Mouse (Mus musculus): ENCODE measurements around the gene Ripor1. TPM values are rescaled to one million over a fixed set of nuclear protein-coding genes. Genes with fewer than 3 reads are reported as not detected.

The Ripor1 gene
- total and polyA plus RNA-seq, 3 experiments, result 0.24 to 7.2 (median 1.7) TPM

DNA sequence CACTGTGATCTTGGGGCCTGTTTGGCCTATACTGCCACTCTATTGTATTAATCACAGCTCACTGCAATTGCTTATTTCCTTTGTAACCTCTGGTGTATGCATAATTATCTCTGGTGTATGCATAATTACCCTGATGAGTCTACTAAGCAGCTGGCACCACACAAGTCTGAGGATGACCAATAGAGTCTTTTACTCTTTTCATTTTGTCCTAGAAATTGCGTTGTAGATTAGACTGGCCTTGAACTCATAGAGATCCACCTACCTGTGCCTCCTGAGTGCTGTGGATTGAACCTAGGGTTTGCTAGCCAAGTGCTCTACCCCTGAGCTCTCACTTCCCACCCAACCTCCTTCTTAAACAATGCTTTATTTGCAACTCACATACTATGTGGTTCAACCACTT lies 21.0 kb downstream of the Ripor1 start:
- Histone ChIP-seq H3K27me3 (replicated peaks) (no peaks in the 10 kb centered on the region), H3K9me3 (replicated peaks; ENCODE audit: low read length) (no peaks in the 10 kb centered on the region), H3K36me3 (replicated peaks in 1 of 2; ENCODE audit: control insufficient read depth in 1 of 2, insufficient read depth in 1 of 2, low read length in 1 of 2) (peaks cover 4 to 11% of the 10 kb centered on the region in 2 experiments), H3K79me2 (replicated peaks; ENCODE audit: control insufficient read depth, extremely low read depth, insufficient read depth, poor library complexity, severe bottlenecking) (peaks cover 4% of the 10 kb centered on the region), H3K4me3 (replicated peaks in 1 of 3; ENCODE audit: low read depth in 2 of 3, low read length in 2 of 3, poor library complexity in 1 of 3) (no peak overlapping the region), H3K4me1 (ENCODE audit: control insufficient read depth in 1 of 2, insufficient read depth in 2 of 2) (peaks cover 19 to 91% of the 10 kb centered on the region in 2 experiments), H3K4me2 (ENCODE audit: insufficient read depth, low read depth, poor library complexity, severe bottlenecking) (no peak overlapping the region), H3K27ac (ENCODE audit: insufficient read depth, low read depth) (no peak overlapping the region), H3K9ac (ENCODE audit: insufficient read depth, low read depth) (no peak overlapping the region)
- dilution Hi-C loops (cut with MboI; ENCODE audit: extremely low pct_ligation_motif_present, extremely low pct_unique_long_range_greater_than_20kb, low sequenced_read_pairs) (no loop called here), in situ Hi-C loops (cut with MboI; ENCODE audit: low pct_ligation_motif_present, low pct_unique_long_range_greater_than_20kb, low sequenced_read_pairs) (no loop called here)
- no peak for DNase-seq (ENCODE audit: extremely low read depth)
- TF ChIP-seq MXI1 (IDR thresholded peaks at IDR 0.05; ENCODE audit: low read depth, low read length), result no peak
- TF ChIP-seq JUND (conservative IDR thresholded peaks at IDR 0.05; ENCODE audit: low read depth, low read length), result no peak
- no peak for TF ChIP-seq MAFK (IDR thresholded peaks at IDR 0.05; ENCODE audit: insufficient replicate concordance, low read length)
- TF ChIP-seq MAX (IDR thresholded peaks at IDR 0.05; ENCODE audit: low read length), result no peak
- TF ChIP-seq BHLHE40 (IDR thresholded peaks at IDR 0.05; ENCODE audit: low read depth, low read length), result no peak
- no peak for TF ChIP-seq TBP (conservative IDR thresholded peaks at IDR 0.05; ENCODE audit: low read depth, low read length)
- TF ChIP-seq ZC3H11A (IDR thresholded peaks at IDR 0.05; ENCODE audit: low read depth, low read length), result no peak
- no peak for TF ChIP-seq EP300 (IDR thresholded peaks at IDR 0.05; ENCODE audit: low read length)
- TF ChIP-seq RAD21 (IDR thresholded peaks at IDR 0.05; ENCODE audit: low read depth, low read length), result no peak
- TF ChIP-seq ZMIZ1 (IDR thresholded peaks at IDR 0.05; ENCODE audit: low read depth, low read length), result no peak
- TF ChIP-seq POLR2AphosphoS2 (IDR thresholded peaks at IDR 0.05; ENCODE audit: low read depth, low read length), result no peak
- TF ChIP-seq SMC3 (IDR thresholded peaks at IDR 0.05; ENCODE audit: low read depth, low read length), result no peak
- TF ChIP-seq CHD1 (IDR thresholded peaks at IDR 0.05; ENCODE audit: low read depth, low read length), result no peak
- TF ChIP-seq NELFE (IDR thresholded peaks at IDR 0.05; ENCODE audit: low read depth, low read length), result no peak
- TF ChIP-seq ELF1 (IDR thresholded peaks at IDR 0.05; ENCODE audit: low read depth, low read length), result no peak
- no peak for TF ChIP-seq MYC (IDR thresholded peaks at IDR 0.05; ENCODE audit: low read depth, low read length)
- TF ChIP-seq SIN3A (IDR thresholded peaks at IDR 0.05; ENCODE audit: low read length), result no peak

DNA sequence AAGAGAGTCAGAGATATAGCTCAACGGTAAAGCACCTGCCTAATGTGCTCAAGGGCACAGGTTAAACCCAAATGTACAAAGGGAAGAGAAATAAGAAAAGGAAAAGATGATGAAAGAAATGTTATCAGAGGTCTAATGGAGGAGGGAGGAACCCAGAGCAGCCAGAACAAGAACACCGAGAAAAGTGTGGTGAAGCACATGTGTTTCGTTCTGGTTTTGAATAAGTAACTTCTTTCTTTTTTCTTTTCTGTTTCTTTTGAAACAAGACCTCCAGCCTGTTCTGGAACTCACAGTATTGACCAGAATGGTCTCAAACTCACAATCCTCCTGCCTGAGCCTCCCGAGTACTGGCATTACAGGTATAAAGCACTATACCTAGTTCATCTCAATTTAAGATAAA lies 24.3 kb downstream of the Ripor1 start:
- Histone ChIP-seq H3K27me3 (replicated peaks) (no peaks in the 10 kb centered on the region), H3K4me3 (replicated peaks in 1 of 3; ENCODE audit: low read depth in 2 of 3, low read length in 2 of 3, poor library complexity in 1 of 3) (no peak overlapping the region), H3K27ac (ENCODE audit: insufficient read depth, low read depth) (peak overlapping the region; percentile 75), H3K9me3 (replicated peaks; ENCODE audit: low read length) (no peaks in the 10 kb centered on the region), H3K9ac (ENCODE audit: insufficient read depth, low read depth) (peak overlapping the region; percentile 41), H3K79me2 (replicated peaks; ENCODE audit: control insufficient read depth, extremely low read depth, insufficient read depth, poor library complexity, severe bottlenecking) (peaks cover 13% of the 10 kb centered on the region), H3K4me2 (ENCODE audit: insufficient read depth, low read depth, poor library complexity, severe bottlenecking) (peak overlapping the region; percentile 55), H3K36me3 (replicated peaks in 1 of 2; ENCODE audit: control insufficient read depth in 1 of 2, insufficient read depth in 1 of 2, low read length in 1 of 2) (peaks cover 0 to 11% of the 10 kb centered on the region in 2 experiments), H3K4me1 (ENCODE audit: control insufficient read depth in 1 of 2, insufficient read depth in 2 of 2) (peaks cover 19 to 79% of the 10 kb centered on the region in 2 experiments)
- peak; percentile 51 for DNase-seq (ENCODE audit: extremely low read depth)
- TF ChIP-seq TCF12 (IDR thresholded peaks at IDR 0.05; ENCODE audit: low read depth, low read length) (peak; percentile 91), CHD2 (IDR thresholded peaks at IDR 0.05; ENCODE audit: low read length) (peak; percentile 67), JUND (conservative IDR thresholded peaks at IDR 0.05; ENCODE audit: low read depth, low read length) (peak; percentile 95), HCFC1 (IDR thresholded peaks at IDR 0.05; ENCODE audit: low read depth, low read length) (no peak), MAX (IDR thresholded peaks at IDR 0.05; ENCODE audit: low read length) (peak; percentile 95), SIN3A (IDR thresholded peaks at IDR 0.05; ENCODE audit: low read length) (peak; percentile 94), ELF1 (IDR thresholded peaks at IDR 0.05; ENCODE audit: low read depth, low read length) (no peak), IRF4 (IDR thresholded peaks at IDR 0.05; ENCODE audit: low read depth, low read length) (peak; percentile 97), CHD1 (IDR thresholded peaks at IDR 0.05; ENCODE audit: low read depth, low read length) (0 out of 2 replicates have a peak, but pooled peaks have one; percentile 50), POLR2AphosphoS2 (IDR thresholded peaks at IDR 0.05; ENCODE audit: low read depth, low read length) (no peak), ZMIZ1 (IDR thresholded peaks at IDR 0.05; ENCODE audit: low read depth, low read length) (no peak), MEF2A (IDR thresholded peaks at IDR 0.05; ENCODE audit: borderline replicate concordance, low read depth, low read length) (peak; percentile 78), BHLHE40 (IDR thresholded peaks at IDR 0.05; ENCODE audit: low read depth, low read length) (peak; percentile 96), PAX5 (IDR thresholded peaks at IDR 0.05; ENCODE audit: low read length) (no peak), E2F4 (IDR thresholded peaks at IDR 0.05; ENCODE audit: insufficient replicate concordance, low read depth, low read length) (no peak), ETS1 (conservative IDR thresholded peaks at IDR 0.05; ENCODE audit: low read depth, low read length) (peak; percentile 74), MYC (IDR thresholded peaks at IDR 0.05; ENCODE audit: low read depth, low read length) (peak; percentile 98), TBP (conservative IDR thresholded peaks at IDR 0.05; ENCODE audit: low read depth, low read length) (peak; percentile 68), MAZ (IDR thresholded peaks at IDR 0.05; ENCODE audit: low read depth, low read length) (0 out of 2 replicates have a peak, but pooled peaks have one; percentile 33), EP300 (IDR thresholded peaks at IDR 0.05; ENCODE audit: low read length) (peak; percentile 98), MAFK (IDR thresholded peaks at IDR 0.05; ENCODE audit: insufficient replicate concordance, low read length) (0 out of 2 replicates have a peak, but pooled peaks have one; percentile 62), MXI1 (IDR thresholded peaks at IDR 0.05; ENCODE audit: low read depth, low read length) (peak; percentile 68; the same call in 1 of the 2 replicates), RCOR1 (conservative IDR thresholded peaks at IDR 0.05; ENCODE audit: low read depth, low read length) (peak; percentile 94; the same call in 1 of the 2 replicates), POLR2A (IDR thresholded peaks at IDR 0.05; ENCODE audit: low read depth, low read length) (peak; percentile 4; the same call in 1 of the 2 replicates), NELFE (IDR thresholded peaks at IDR 0.05; ENCODE audit: low read depth, low read length) (no peak), JUN (IDR thresholded peaks at IDR 0.05; ENCODE audit: insufficient read depth, low read depth, low read length) (peak; percentile 82)
- in situ Hi-C loops (cut with MboI; ENCODE audit: low pct_ligation_motif_present, low pct_unique_long_range_greater_than_20kb, low sequenced_read_pairs) (no loop called here), dilution Hi-C loops (cut with MboI; ENCODE audit: extremely low pct_ligation_motif_present, extremely low pct_unique_long_range_greater_than_20kb, low sequenced_read_pairs) (no loop called here)

Measured in CH12.LX (cell line).